30 mouse cellular contexts compared by ENCODE assay signal in genomic region chr14:76290401-76291018, GRCm38 (mm10).
A peak's percentile ranks its signal among the peaks of the same experiment; 100 is the strongest.
DNase-seq lines count a peak whose midpoint lies in the region; ATAC-seq lines count a peak whose summit lies in the region.
"Had no signal": no experiment of that assay in that cellular context is flagged by ENCODE, and none has a peak within 500 bp of the region (broad histone marks: within the 10 kb centered on the region; RNA-seq: fewer than 3 reads in every experiment).

No protein-coding gene starts in this region.

- WGBS in hindbrain, embryonic 16.5 days: 54% methylated on average over 9 of the region's 9 CpGs
- WGBS in hindbrain, embryonic 11.5 days: 66% methylated on average over 9 of the region's 9 CpGs
- WGBS in midbrain, embryonic 14.5 days: 43% methylated on average over 9 of the region's 9 CpGs
- WGBS in midbrain, embryonic 11.5 days: 48% methylated on average over 9 of the region's 9 CpGs
- WGBS in intestine, embryonic 16.5 days: 76% methylated on average over 9 of the region's 9 CpGs

- H3K36me3 ChIP-seq in hindbrain, embryonic 16.5 days (ENCODE audit: control insufficient read depth, insufficient read depth, low read length): no peaks in the 10 kb centered on the region
- H3K36me3 ChIP-seq in hindbrain, embryonic 11.5 days (ENCODE audit: control insufficient read depth, insufficient read depth, low read length): no peaks in the 10 kb centered on the region
- no peaks in the 10 kb centered on the region for H3K36me3 ChIP-seq in midbrain, embryonic 14.5 days (ENCODE audit: control insufficient read depth, insufficient read depth, low read length)
- H3K36me3 ChIP-seq in midbrain, embryonic 11.5 days (ENCODE audit: control insufficient read depth, insufficient read depth, low read length): no peaks in the 10 kb centered on the region
- H3K36me3 ChIP-seq in intestine, embryonic 16.5 days (ENCODE audit: control insufficient read depth, insufficient read depth, low read length): no peaks in the 10 kb centered on the region
- H3K36me3 ChIP-seq: embryonic facial prominence, embryonic 12.5 days; G1E; kidney, embryonic 15.5 days; neural tube, embryonic 13.5 days had no signal

- no peak for DNase-seq in hindbrain, embryonic 11.5 days (ENCODE audit: low spot score)
- peak; percentile 4 for DNase-seq in midbrain, embryonic 14.5 days
- no peak for DNase-seq in midbrain, embryonic 11.5 days (ENCODE audit: low spot score, missing footprints)
- no peak for DNase-seq in thymus, postnatal 4 days
- DNase-seq in left cerebral cortex, postnatal 10 days (ENCODE audit: extremely low spot score in 1 of 2, low spot score in 2 of 2): no peak
- DNase-seq: adrenal gland, adult 2 months; B cell, adult 2 months; cerebellum, adult 2 months; cerebellum, postnatal 25 days; gastrocnemius, postnatal 14 days; heart, adult 11 months; layer of hippocampus, adult 9-11 months; lung, adult 18-20 months; lung, postnatal 10 days; right cerebral cortex, postnatal 4 days; thymus, adult 18-20 months; thymus, postnatal 36 days had no signal

- intact Hi-C loops in left cerebral cortex, postnatal 10 days (cut with DNase I): no loop called here

- no peaks in the 10 kb centered on the region for H3K9me3 ChIP-seq in hindbrain, embryonic 16.5 days (ENCODE audit: control insufficient read depth, low read length)
- no peaks in the 10 kb centered on the region for H3K9me3 ChIP-seq in hindbrain, embryonic 11.5 days (ENCODE audit: control insufficient read depth, low read length)
- H3K9me3 ChIP-seq in midbrain, embryonic 14.5 days (ENCODE audit: control insufficient read depth, low read length): no peaks in the 10 kb centered on the region
- H3K9me3 ChIP-seq in midbrain, embryonic 11.5 days (ENCODE audit: control insufficient read depth, low read length): no peaks in the 10 kb centered on the region
- H3K9me3 ChIP-seq in intestine, embryonic 16.5 days (ENCODE audit: control insufficient read depth, low read length): no peaks in the 10 kb centered on the region
- H3K9me3 ChIP-seq: embryonic facial prominence, embryonic 12.5 days; kidney, embryonic 15.5 days; neural tube, embryonic 13.5 days had no signal

- H3K4me2 ChIP-seq in hindbrain, embryonic 16.5 days (ENCODE audit: low read length): no peak overlapping the region
- no peak overlapping the region for H3K4me2 ChIP-seq in hindbrain, embryonic 11.5 days (replicated peaks; ENCODE audit: low read depth, low read length)
- no peak overlapping the region for H3K4me2 ChIP-seq in midbrain, embryonic 14.5 days (ENCODE audit: low read length)
- no peak overlapping the region for H3K4me2 ChIP-seq in midbrain, embryonic 11.5 days
- no peak overlapping the region for H3K4me2 ChIP-seq in intestine, embryonic 16.5 days (ENCODE audit: low read depth, low read length)
- H3K4me2 ChIP-seq: embryonic facial prominence, embryonic 12.5 days; heart, embryonic 11.5 days; kidney, embryonic 15.5 days; neural tube, embryonic 13.5 days had no signal

- H3K9ac ChIP-seq in hindbrain, embryonic 16.5 days (ENCODE audit: low read depth, low read length): no peak overlapping the region
- no peak overlapping the region for H3K9ac ChIP-seq in hindbrain, embryonic 11.5 days (ENCODE audit: low read depth, low read length)
- no peak overlapping the region for H3K9ac ChIP-seq in midbrain, embryonic 14.5 days (replicated peaks; ENCODE audit: low read length)
- no peak overlapping the region for H3K9ac ChIP-seq in midbrain, embryonic 11.5 days (ENCODE audit: low read length)
- no peak overlapping the region for H3K9ac ChIP-seq in intestine, embryonic 16.5 days (ENCODE audit: low read depth, low read length)
- H3K9ac ChIP-seq: embryonic facial prominence, embryonic 12.5 days; kidney, embryonic 15.5 days; neural tube, embryonic 13.5 days had no signal

- no peaks in the 10 kb centered on the region for H3K27me3 ChIP-seq in hindbrain, embryonic 16.5 days (replicated peaks; ENCODE audit: control insufficient read depth, insufficient read depth, low read length)
- no peaks in the 10 kb centered on the region for H3K27me3 ChIP-seq in hindbrain, embryonic 11.5 days (ENCODE audit: control insufficient read depth, insufficient read depth, low read length)
- H3K27me3 ChIP-seq in midbrain, embryonic 14.5 days (ENCODE audit: control insufficient read depth, insufficient read depth, low read length): no peaks in the 10 kb centered on the region
- H3K27me3 ChIP-seq in midbrain, embryonic 11.5 days (ENCODE audit: control insufficient read depth, insufficient read depth, low read length): no peaks in the 10 kb centered on the region
- no peaks in the 10 kb centered on the region for H3K27me3 ChIP-seq in intestine, embryonic 16.5 days (replicated peaks; ENCODE audit: control insufficient read depth, insufficient read depth, low read length)
- H3K27me3 ChIP-seq: CH12.LX; embryonic facial prominence, embryonic 12.5 days; kidney, embryonic 15.5 days; neural tube, embryonic 13.5 days; Patski had no signal

- H3K27ac ChIP-seq in hindbrain, embryonic 16.5 days (ENCODE audit: low read depth, low read length): no peak overlapping the region
- H3K27ac ChIP-seq in hindbrain, embryonic 11.5 days (ENCODE audit: low read depth, low read length): no peak overlapping the region
- H3K27ac ChIP-seq in midbrain, embryonic 14.5 days (replicated peaks; ENCODE audit: low read depth, low read length): no peak overlapping the region
- H3K27ac ChIP-seq in midbrain, embryonic 11.5 days (ENCODE audit: low read depth, low read length): no peak overlapping the region
- H3K27ac ChIP-seq in intestine, embryonic 16.5 days (ENCODE audit: low read length): no peak overlapping the region
- H3K27ac ChIP-seq: embryonic facial prominence, embryonic 12.5 days; kidney, embryonic 15.5 days; neural tube, embryonic 13.5 days had no signal

- H3K4me3 ChIP-seq in hindbrain, embryonic 16.5 days (ENCODE audit: low read length): no peak overlapping the region
- H3K4me3 ChIP-seq in hindbrain, embryonic 11.5 days (ENCODE audit: low read depth, low read length): no peak overlapping the region
- H3K4me3 ChIP-seq in midbrain, embryonic 14.5 days (replicated peaks; ENCODE audit: low read depth, low read length): no peak overlapping the region
- H3K4me3 ChIP-seq in midbrain, embryonic 11.5 days (ENCODE audit: low read depth, low read length): no peak overlapping the region
- H3K4me3 ChIP-seq in intestine, embryonic 16.5 days (ENCODE audit: low read length): no peak overlapping the region
- H3K4me3 ChIP-seq: embryonic facial prominence, embryonic 12.5 days; erythroblast, embryonic 14.5 days; kidney, embryonic 15.5 days; myocyte; neural tube, embryonic 13.5 days had no signal

- no peaks in the 10 kb centered on the region for H3K4me1 ChIP-seq in hindbrain, embryonic 16.5 days (ENCODE audit: control insufficient read depth, insufficient read depth, low read depth, low read length)
- no peaks in the 10 kb centered on the region for H3K4me1 ChIP-seq in hindbrain, embryonic 11.5 days (replicated peaks; ENCODE audit: control insufficient read depth, insufficient read depth, low read length)
- no peaks in the 10 kb centered on the region for H3K4me1 ChIP-seq in midbrain, embryonic 14.5 days (ENCODE audit: control insufficient read depth, insufficient read depth, low read length)
- peaks cover 5% of the 10 kb centered on the region; the same call in 1 of the 2 replicates for H3K4me1 ChIP-seq in midbrain, embryonic 11.5 days (ENCODE audit: control insufficient read depth, insufficient read depth, low read length)
- no peaks in the 10 kb centered on the region for H3K4me1 ChIP-seq in intestine, embryonic 16.5 days (ENCODE audit: control insufficient read depth, insufficient read depth, low read length)
- H3K4me1 ChIP-seq: embryonic facial prominence, embryonic 12.5 days; kidney, embryonic 15.5 days had no signal

- ATAC-seq in hindbrain, embryonic 16.5 days: 0 out of 2 replicates have a peak, but pooled peaks have one; percentile 14
- no peak for ATAC-seq in hindbrain, embryonic 11.5 days (ENCODE audit: low FRiP score)
- no peak for ATAC-seq in midbrain, embryonic 14.5 days (ENCODE audit: low FRiP score, low TSS enrichment)
- ATAC-seq in midbrain, embryonic 11.5 days (ENCODE audit: low FRiP score): no peak
- ATAC-seq in intestine, embryonic 16.5 days: peak; percentile 75
- ATAC-seq: forebrain, embryonic 14.5 days; midbrain, embryonic 16.5 days; Patski had no signal

Comparison
In these comparisons a context has a peak if more than half of its experiments do, and no peak if none do; other contexts are left out.
1. ATAC-seq: peak in hindbrain, embryonic 16.5 days (single experiment) and intestine, embryonic 16.5 days (single experiment); none in hindbrain, embryonic 11.5 days (single experiment), midbrain, embryonic 14.5 days (single experiment) and midbrain, embryonic 11.5 days (single experiment).